Mouse (Mus musculus) forelimb bud, embryonic 11.5 days (tissue): ENCODE measurements around the gene Arfgef2.

Source experiments
- DNase-seq: peaks from one replicate; pipeline ENCODE4 v3.0.0-alpha.2; 2012; ENCODE audit warnings: low read depth, low spot score

Arfgef2 gene

GRCm38 (mm10) chr2:166905711-166906522 lies 100.5 kb downstream of the Arfgef2 start, which contains the start of gene Cse1l:
Gene Cse1l, plus strand, starts transcription at chr2:166906040.
- peak; percentile 98 for DNase-seq

- DNase-seq = no peak
Observed at GRCm38 (mm10) chr2:166906523-166907182, 101.3 kb downstream of the Arfgef2 start.

GRCm38 (mm10) chr2:166909729-166910128 lies 104.3 kb downstream of the Arfgef2 start:
- no peak for DNase-seq

- no peak for DNase-seq
Observed at GRCm38 (mm10) chr2:166910536-166910935, 105.1 kb downstream of the Arfgef2 start.

- no peak for DNase-seq
Observed at GRCm38 (mm10) chr2:166923971-166924370, 118.6 kb downstream of the Arfgef2 start.

- no peak for DNase-seq
Observed at GRCm38 (mm10) chr2:166933943-166934342, 128.6 kb downstream of the Arfgef2 start.

GRCm38 (mm10) chr2:166934416-166934815 lies 129.0 kb downstream of the Arfgef2 start:
- no peak for DNase-seq

- DNase-seq = no peak
Observed at GRCm38 (mm10) chr2:166935582-166935981, 130.2 kb downstream of the Arfgef2 start.

GRCm38 (mm10) chr2:166936166-166936565 lies 130.8 kb downstream of the Arfgef2 start:
- DNase-seq = no peak

GRCm38 (mm10) chr2:166943146-166943545 lies 137.8 kb downstream of the Arfgef2 start:
- no peak for DNase-seq

- DNase-seq = no peak
Observed at GRCm38 (mm10) chr2:166944346-166944745, 139.0 kb downstream of the Arfgef2 start.

- peak; percentile 21 for DNase-seq
Observed at GRCm38 (mm10) chr2:166945456-166945855, 140.1 kb downstream of the Arfgef2 start.
